Mouse (Mus musculus): Measurements from ENCODE around the gene Slc13a3.

- TF ChIP-seq CTCF (IDR thresholded peaks at IDR 0.05; ENCODE audit: borderline replicate concordance, insufficient read depth, low read length) (no peak), POLR2A (IDR thresholded peaks at IDR 0.05; ENCODE audit: low read depth, low read length) (no peak)
These were observed 21.5 kb upstream of the Slc13a3 start for GRCm38 (mm10) chr2:165494495-165494894.

Measured in embryonic fibroblast, embryonic 13.5 days (primary cell).